Mouse (Mus musculus) heart, adult 2 months (tissue): ENCODE measurements at regions not wholly inside any gene's neighbourhood (a gene's known extent, or its start where the extent isn't known, plus 50 kb on each side); places are given as distances from the start of the nearest gene placed in this dataset.

Experiments used
- DNase-seq, 2 experiments: peaks; one replicate each; pipeline ENCODE4 v3.0.0; 2021
- H3K27ac ChIP-seq: fragments of 200-600 bp; 2 replicates; pipeline ENCODE4 v1.8.1; 2022
- H3K27me3 ChIP-seq: fragments of 200-500 bp; 2 replicates; pipeline ENCODE4 v1.6.1; 2012; ENCODE audit warnings: mild to moderate bottlenecking, low read length, inconsistent platforms, mixed read lengths; ENCODE audit not compliant: control insufficient read depth, insufficient read depth
- H3K36me3 ChIP-seq: fragments of 200-500 bp; 2 replicates; pipeline ENCODE4 v1.6.1; 2012; ENCODE audit warnings: low read length, inconsistent platforms; ENCODE audit not compliant: control insufficient read depth, insufficient read depth
- H3K4me1 ChIP-seq: fragments of 200-500 bp; 2 replicates; pipeline ENCODE4 v1.6.1; 2011; ENCODE audit warnings: low read length; ENCODE audit not compliant: control insufficient read depth, insufficient read depth
- H3K4me3 ChIP-seq: fragments of 200-600 bp; 2 replicates; pipeline ENCODE4 v1.8.1; 2022
- H3K79me2 ChIP-seq: fragments of 200-500 bp; replicated peaks from 2 replicates; pipeline ENCODE4 v1.6.1; 2012; ENCODE audit warnings: mild to moderate bottlenecking, inconsistent platforms, low read length, moderate library complexity, mixed read lengths; ENCODE audit not compliant: control insufficient read depth, insufficient read depth
- H3K9ac ChIP-seq: fragments of 200-500 bp; 2 replicates; pipeline ENCODE4 v1.6.1; 2012; ENCODE audit warnings: low read depth, mild to moderate bottlenecking, control low read depth, inconsistent platforms, low read length, mixed read lengths
- CTCF ChIP-seq: fragments of 200-600 bp; IDR thresholded peaks from 2 replicates; pipeline ENCODE4 v1.8.1; 2022; ENCODE audit warnings: antibody characterized with exemption, mild to moderate bottlenecking, moderate library complexity
- EP300 ChIP-seq: fragments of 200-500 bp; IDR thresholded peaks from 2 replicates; pipeline ENCODE4 v1.6.1; 2011; ENCODE audit warnings: low read depth, low read length, control low read depth; ENCODE audit not compliant: insufficient read depth
- POLR2A ChIP-seq: fragments of 200-500 bp; IDR thresholded peaks from 2 replicates; pipeline ENCODE4 v1.6.1; 2011; ENCODE audit warnings: mild to moderate bottlenecking, low read depth, low read length, control low read depth; ENCODE audit not compliant: insufficient read depth
- WGBS: fragments of 180-500 bp; shearing (Covaris S2); methylation state at CpG from one replicate; pipeline ENCODE4 v1.1.7; 2018; 5-methylcytosine and 5-hydroxymethylcytosine counted together
- intact Hi-C: fragments of 180-260 bp; cut with DNase I; formaldehyde crosslinking; loops from one replicate; pipeline ENCODE4 v1.15.1; 2025

DNA sequence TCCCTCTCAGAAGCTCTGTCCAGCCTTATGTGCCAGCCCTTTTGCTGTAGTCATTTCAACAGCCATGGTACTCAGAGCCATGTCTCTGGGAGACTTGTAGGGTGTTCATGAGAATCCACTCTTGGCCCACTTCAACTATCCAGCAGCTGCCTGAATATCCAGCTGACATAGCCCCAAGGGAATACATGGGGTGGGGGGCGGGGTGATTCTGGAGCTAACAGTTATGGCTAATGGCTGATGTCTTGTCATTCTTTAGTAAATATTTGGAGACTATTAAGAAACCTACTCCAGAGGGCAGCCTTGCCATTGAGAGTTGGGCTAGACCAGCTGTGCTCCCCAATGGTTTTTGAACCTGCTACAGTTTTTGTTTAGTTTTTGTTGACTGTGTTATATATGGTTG, 96.0 kb upstream of the Gdnf start:
- H3K79me2 ChIP-seq: no peaks in the 10 kb centered on the region
- no peak overlapping the region for H3K4me3 ChIP-seq
- intact Hi-C loops: no loop called here
- WGBS: 75% methylated on average over 1 of the region's 1 CpGs
- no peaks in the 10 kb centered on the region for H3K36me3 ChIP-seq
- no peak overlapping the region for H3K27ac ChIP-seq
- no peaks in the 10 kb centered on the region for H3K27me3 ChIP-seq
- TF ChIP-seq CTCF: no peak
- no peaks in the 10 kb centered on the region for H3K4me1 ChIP-seq
- no peak overlapping the region for H3K9ac ChIP-seq
- DNase-seq: no peak

DNA sequence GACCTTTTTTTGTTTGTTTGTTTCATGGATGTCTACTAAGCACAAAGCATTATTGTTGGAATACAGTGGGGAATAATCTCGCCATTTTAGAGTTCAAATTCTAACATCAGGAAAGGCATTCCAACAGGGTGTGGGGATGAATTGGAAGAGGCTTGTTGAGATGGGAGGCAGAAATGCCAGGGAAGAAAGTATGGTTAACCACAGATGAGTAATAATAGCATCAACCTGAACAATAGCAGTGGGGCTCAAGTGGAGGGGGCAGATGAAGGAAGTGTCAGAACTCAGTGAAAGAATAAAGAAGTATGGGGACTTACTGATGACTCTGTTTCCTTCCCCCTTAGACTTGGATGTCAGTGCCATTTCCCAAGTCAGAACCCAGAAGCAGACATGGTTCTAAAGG, 94.5 kb upstream of the Gdnf start:
- no peak overlapping the region for H3K4me3 ChIP-seq
- H3K9ac ChIP-seq: no peak overlapping the region
- H3K36me3 ChIP-seq: no peaks in the 10 kb centered on the region
- intact Hi-C loops: no loop called here
- 69% methylated on average over 1 of the region's 1 CpGs for WGBS
- no peak overlapping the region for H3K27ac ChIP-seq
- no peak for DNase-seq
- TF ChIP-seq POLR2A (no peak), EP300 (no peak), CTCF (no peak)
- H3K4me1 ChIP-seq: no peaks in the 10 kb centered on the region
- no peaks in the 10 kb centered on the region for H3K79me2 ChIP-seq
- no peaks in the 10 kb centered on the region for H3K27me3 ChIP-seq

DNA sequence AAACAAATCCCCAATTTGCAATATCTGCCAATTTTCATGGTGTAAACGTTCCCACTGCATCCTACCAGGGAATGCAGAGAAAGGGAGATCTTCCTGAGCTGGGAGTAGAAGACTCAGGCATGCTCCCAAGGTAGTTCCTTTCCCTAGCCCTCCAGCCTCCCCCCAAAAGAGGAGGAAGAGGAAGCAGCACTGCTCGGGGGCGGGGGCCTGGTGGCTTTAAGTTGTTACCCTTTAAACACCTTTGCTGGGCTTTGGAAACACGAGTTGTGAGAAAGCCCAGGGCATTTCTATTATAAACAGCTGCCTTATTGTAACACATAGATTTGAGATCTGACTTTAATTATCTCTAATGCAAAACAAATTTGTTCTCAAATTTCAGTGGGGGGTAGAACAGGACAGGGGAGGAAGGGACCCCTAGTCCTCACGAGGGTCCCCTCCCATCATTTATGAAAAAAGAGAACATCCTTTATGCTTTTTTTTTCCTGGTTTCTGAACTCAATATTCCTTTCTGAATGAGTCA, 87.4 kb upstream of the Gdnf start:
- TF ChIP-seq POLR2A (no peak), CTCF (no peak)
- WGBS: 25% methylated on average over 5 of the region's 5 CpGs
- H3K27me3 ChIP-seq: no peaks in the 10 kb centered on the region
- H3K4me3 ChIP-seq: no peak overlapping the region
- no peak for DNase-seq
- no peaks in the 10 kb centered on the region for H3K79me2 ChIP-seq
- H3K9ac ChIP-seq: no peak overlapping the region
- no peak overlapping the region for H3K27ac ChIP-seq
- intact Hi-C loops: no loop called here
- no peaks in the 10 kb centered on the region for H3K4me1 ChIP-seq
- H3K36me3 ChIP-seq: no peaks in the 10 kb centered on the region

DNA sequence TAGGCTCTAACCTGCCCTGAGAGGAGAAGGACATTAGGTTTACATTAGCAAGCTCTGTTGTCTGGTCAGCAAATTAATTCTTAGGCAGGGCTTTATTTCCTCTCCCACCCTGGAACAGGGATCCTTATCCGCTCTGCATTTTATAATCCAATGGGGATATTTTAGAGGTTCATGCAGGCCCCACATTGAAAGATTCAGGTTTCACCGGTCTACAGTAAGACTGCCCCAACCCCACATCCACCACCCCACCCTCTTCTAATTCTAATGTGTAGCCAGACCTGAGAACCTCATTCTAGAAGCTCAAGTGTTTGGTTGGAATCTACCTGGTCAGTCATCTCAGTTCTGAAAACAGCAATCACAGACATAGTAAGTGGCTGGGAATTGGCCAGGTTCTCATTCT, 86.9 kb upstream of the Gdnf start:
- DNase-seq: no peak
- no peaks in the 10 kb centered on the region for H3K27me3 ChIP-seq
- H3K36me3 ChIP-seq: no peaks in the 10 kb centered on the region
- H3K9ac ChIP-seq: no peak overlapping the region
- no peak for TF ChIP-seq POLR2A
- no peak for TF ChIP-seq CTCF
- no peak for TF ChIP-seq EP300
- no peaks in the 10 kb centered on the region for H3K4me1 ChIP-seq
- no peak overlapping the region for H3K4me3 ChIP-seq
- intact Hi-C loops: no loop called here
- 93% methylated on average over 2 of the region's 2 CpGs for WGBS
- H3K79me2 ChIP-seq: no peaks in the 10 kb centered on the region
- H3K27ac ChIP-seq: no peak overlapping the region

DNA sequence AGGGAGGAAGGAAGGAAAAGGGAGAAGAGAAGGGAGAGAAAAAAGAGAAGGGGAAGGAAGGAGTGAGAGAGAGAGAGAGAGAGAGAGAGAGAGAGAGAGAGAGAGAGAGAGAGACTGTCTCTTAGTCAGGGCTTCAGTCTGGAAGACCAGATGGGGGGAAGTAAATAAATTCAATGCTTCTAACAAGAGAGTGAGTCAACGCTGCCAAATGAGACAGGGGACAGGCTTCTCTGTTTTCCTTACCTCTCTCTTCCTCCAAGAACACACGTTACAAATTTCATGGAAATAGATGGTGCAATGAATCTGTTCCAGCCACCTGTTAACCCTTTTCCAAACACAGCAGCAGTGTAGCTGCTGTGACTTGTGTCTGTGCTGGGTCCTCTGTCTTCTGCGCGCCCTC, 85.1 kb upstream of the Gdnf start:
- TF ChIP-seq CTCF (no peak), EP300 (no peak), POLR2A (no peak)
- WGBS: 71% methylated on average over 4 of the region's 4 CpGs
- H3K27me3 ChIP-seq: no peaks in the 10 kb centered on the region
- H3K4me1 ChIP-seq: no peaks in the 10 kb centered on the region
- no peaks in the 10 kb centered on the region for H3K79me2 ChIP-seq
- H3K27ac ChIP-seq: no peak overlapping the region
- no peak for DNase-seq
- intact Hi-C loops: no loop called here
- no peak overlapping the region for H3K9ac ChIP-seq
- H3K4me3 ChIP-seq: no peak overlapping the region
- H3K36me3 ChIP-seq: no peaks in the 10 kb centered on the region

DNA sequence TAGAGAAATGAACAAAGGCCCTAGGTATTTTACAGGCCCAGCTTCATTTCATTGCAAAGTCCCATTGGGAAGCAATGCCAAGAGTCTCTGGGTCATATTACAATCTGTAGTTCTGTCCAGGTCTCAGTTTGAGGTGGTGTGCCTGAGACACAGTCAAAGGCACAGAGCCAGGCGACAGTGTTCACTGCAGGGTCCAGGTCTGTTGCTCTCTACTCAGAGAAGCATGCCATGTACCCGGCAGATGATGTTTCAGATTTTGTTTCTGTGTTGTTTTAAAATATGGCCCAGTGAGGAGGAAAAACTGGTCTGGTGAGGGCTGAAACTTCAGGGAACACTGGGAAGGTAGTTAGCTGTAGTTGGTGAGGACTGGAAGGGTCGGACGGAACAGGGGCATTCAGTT, 63.1 kb upstream of the Gdnf start:
- Histone ChIP-seq H3K36me3 (no peaks in the 10 kb centered on the region), H3K27me3 (no peaks in the 10 kb centered on the region), H3K27ac (no peak overlapping the region), H3K9ac (no peak overlapping the region), H3K4me1 (no peaks in the 10 kb centered on the region), H3K79me2 (no peaks in the 10 kb centered on the region), H3K4me3 (no peak overlapping the region)
- no peak for DNase-seq
- intact Hi-C loops: no loop called here
- WGBS: 85% methylated on average over 4 of the region's 4 CpGs
- TF ChIP-seq CTCF (no peak), EP300 (no peak), POLR2A (no peak)

DNA sequence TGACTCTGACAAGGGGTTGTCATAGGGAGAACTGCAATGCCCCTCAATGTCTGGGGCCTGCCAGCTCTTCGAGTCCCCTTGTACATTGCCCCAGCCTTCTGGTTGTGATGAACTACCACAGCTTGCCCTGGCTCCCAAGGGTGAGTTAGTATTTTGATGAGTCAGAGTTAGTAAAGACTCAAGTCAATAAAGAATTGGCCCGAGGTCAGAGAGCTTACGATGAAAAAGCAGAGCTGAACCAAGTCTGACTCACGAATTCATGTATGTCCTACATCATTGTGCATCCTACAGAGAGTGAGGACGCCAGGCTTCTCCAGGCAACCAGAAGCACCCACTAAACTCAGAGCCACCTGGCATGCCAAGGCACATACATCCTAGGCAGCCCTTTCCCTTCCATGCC, 60.2 kb upstream of the Gdnf start:
- H3K79me2 ChIP-seq: no peaks in the 10 kb centered on the region

More for the DNA sequence above, 60.2 kb upstream of the Gdnf start:
- Histone ChIP-seq H3K4me3 (no peak overlapping the region), H3K27me3 (no peaks in the 10 kb centered on the region), H3K9ac (no peak overlapping the region), H3K4me1 (no peaks in the 10 kb centered on the region), H3K27ac (no peak overlapping the region), H3K36me3 (no peaks in the 10 kb centered on the region)
- TF ChIP-seq CTCF: no peak
- TF ChIP-seq POLR2A: no peak
- TF ChIP-seq EP300: no peak
- WGBS: 83% methylated on average over 5 of the region's 5 CpGs
- intact Hi-C loops: no loop called here
- no peak for DNase-seq
